Mouse (Mus musculus) kidney, adult 9 months (tissue): ENCODE data around the gene Adamts13.

Experiments
- DNase-seq: peaks from one replicate; pipeline ENCODE4 v3.0.0; 2022

Adamts13 gene

DNA sequence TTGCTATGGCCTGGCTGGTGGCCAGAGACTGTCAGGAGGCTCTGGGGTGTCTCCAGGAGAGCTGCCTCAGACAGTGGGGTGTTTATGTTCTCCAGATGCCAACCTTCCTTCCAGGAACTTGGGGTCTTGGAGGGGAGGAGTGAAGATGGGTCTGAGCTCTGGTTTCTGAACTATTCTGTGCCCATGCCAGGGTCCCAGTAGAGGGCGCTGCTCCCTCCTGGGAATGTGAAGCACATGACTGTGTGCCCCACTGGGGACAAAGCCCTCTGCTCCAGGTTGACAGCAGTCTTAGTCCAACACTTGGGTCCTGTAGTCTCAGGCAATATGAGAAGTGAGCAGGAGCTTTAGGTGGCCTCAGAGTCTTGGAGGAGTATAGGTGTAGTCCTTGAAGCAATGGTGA, 66.1 kb downstream of the Adamts13 start:
- peak; percentile 72 for DNase-seq

DNA sequence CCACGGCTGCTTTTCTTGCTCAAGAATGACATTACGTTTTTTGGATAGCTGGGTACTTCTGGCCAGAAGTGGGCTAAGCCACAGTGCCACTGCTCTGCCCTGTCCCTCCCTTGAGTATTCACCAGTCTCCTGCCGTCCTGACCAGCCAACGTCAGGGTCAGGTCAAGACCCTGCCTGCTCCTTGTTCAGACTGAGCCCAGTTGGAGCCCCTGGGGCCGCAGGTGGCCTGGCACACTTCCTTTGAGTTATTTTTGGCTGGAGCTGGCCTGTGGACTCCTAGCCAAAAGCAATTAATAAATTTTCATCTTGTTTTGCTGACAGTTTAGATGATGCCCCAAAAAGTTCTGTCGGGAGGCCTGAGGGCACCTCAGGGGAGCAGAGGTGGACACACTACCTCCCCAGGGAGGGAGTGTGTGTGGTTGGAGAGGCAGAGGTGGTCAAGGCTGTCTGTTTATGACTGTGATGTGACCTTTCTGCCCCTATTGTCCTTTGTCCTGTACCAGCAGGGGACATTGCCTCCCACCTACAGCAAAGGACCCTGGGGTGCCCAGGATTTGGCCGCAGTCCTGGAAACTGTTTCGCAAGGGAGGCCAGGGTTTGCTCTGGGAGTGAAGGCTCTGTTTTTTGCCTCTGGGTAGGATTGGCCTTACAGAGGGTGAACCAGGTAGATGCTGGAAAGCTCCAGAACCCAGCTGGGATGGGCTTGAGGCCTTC, 69.1 kb downstream of the Adamts13 start:
- peak; percentile 89 for DNase-seq

DNA sequence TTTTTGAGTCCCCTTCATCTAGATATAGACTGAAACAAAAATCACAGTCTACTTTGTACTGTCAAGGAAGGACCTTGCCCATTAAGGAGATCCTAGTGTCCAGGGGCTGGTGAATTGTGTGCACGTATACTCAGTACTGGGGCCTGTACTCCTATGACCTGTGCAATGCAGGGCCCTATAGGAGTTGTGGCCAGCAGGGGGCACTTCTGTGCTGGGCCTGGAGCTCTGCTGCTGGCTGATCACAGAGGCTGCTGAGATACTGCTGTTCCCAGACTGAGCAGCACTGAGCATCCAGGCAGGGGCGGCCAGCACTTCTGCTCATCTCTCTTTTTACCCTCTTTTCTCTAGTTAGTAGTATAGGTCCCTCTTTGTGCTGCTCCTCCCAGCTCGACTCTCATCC, 70.2 kb downstream of the Adamts13 start:
- DNase-seq, result peak; percentile 87

DNA sequence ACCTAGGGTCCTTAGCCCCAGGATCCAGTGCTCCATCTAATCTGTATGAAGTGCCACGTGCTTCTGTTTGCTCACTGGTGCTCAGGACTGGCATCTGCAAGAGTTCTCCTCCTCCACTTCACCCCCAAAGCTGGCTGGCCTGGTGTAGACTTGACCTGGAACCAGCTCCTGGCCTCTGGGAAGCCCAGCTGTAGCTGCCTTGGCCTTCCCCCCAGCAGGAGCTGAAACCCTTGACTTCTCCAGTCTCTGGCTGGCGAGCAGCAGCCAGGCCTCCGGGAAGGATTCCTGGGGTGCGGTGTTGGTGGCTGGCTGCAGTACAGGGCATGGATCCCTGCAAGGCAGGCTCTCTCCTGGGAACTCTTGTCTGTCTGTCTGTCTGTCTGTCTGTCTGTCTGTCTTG, 71.0 kb downstream of the Adamts13 start:
- DNase-seq, result no peak

DNA sequence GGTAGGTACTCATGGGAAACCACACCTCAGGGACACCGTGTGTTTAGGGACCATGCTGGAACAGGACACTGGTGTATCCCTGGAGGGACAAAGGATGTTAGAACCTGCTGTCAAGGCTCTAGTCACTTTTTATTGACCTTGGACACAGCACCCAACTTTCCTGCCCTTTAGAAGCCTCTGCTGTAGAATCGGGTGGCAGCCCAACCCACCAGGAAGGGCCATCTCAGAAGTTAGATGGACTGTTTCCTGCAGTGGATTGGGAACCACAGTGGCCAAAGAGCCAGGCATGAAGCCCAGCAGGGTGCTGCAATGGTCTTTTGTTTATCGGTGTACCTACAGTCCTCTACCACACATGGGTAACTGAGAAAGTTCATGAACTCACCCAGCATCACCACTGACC, 71.4 kb downstream of the Adamts13 start:
- DNase-seq, result peak; percentile 53

DNA sequence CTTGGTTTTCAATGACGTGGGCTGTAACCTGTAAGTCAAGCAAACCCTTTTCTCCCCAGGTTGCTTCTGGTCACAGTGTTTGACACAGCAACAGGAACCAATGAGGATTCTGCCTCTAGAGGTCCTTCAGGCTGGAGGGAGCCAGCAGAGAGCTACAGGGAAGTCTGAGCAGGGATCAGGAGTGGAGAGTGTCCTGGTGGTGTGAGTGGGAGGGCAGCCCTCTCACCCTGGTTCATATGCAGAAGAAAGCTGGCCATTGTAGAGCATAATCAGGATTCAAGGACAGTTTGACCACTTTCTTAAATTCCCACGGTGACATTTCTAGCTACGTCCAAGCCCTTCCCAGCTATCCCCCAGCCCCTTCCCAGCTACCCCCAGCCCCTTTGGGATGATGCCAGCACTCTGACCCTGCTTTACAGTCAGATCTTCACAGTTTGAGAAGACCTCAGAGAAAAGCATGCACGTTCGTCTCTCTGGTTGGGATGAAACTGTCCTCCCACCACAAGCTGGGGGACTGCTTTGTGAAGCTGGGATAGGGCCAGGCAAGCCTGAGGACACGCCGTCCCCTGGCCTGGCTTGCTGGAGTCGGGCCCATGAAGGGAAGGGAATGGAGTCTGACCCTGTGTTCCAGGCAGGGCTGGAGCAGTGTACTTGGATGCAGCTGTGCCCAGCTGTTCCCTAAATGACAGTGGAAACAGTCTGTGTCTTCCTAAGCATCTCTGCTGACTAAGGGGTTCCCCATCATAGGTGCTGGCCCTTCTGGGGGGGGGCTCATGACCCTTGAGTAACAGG, 73.0 kb downstream of the Adamts13 start:
- peak; percentile 76 for DNase-seq

DNA sequence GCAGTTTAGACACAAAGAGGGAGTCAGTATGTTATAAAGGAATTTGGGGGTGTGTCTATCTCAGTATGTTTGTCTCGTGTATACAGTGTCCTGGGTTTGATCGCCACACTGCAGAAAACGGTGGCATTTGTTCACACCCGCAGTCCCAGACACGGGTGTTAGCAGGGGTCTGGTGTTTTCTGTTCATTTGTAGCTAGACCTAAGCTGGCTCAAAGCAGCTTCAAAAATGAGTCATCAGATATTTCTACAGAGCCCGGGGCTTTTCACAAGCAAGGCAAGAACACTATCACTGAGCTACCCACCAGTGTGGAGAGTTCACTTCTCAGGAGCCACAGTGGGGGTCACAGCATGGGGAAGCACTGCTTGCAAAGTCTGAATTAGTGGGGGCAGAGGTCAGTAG, 76.2 kb downstream of the Adamts13 start:
- no peak for DNase-seq

DNA sequence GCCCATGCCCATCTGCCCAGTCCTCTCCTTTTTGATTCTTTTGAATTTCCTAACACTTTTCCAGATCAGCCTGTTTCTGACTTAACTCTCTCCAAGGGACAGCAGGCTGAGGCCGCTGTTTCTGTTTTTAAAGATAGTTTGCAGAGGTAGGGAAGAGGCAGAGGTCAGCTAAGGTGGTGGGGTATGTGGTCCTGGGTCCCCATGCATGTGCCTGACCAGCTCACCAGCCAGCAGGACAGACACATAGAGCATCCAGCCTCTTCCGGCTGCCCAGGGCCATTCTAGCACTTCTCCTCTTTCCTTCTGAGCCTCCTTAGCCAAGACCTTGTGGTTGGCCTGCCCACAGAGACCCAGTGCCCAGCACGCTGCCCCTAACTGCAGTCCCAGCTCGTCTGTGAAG, 85.0 kb downstream of the Adamts13 start:
- DNase-seq, result no peak

DNA sequence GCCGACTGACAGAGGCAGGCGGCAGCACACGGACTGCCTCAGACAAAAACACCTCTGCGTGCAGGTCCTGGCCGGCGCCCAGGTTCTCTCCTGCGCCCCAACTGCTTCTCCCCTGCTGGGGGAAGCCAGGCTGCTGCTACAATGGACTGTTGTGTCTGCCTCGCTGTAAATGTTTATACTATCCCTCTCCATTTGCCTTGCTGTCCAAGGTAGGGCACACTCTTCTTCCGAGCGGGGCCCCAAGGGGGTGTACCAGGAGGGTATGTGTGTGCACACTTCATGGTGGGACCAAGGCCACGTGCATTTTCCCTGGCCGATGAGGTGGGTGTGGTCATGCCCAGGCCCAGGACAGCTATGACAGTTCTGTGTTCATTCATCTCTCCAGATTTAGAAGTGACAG, 85.5 kb downstream of the Adamts13 start:
- no peak for DNase-seq

DNA sequence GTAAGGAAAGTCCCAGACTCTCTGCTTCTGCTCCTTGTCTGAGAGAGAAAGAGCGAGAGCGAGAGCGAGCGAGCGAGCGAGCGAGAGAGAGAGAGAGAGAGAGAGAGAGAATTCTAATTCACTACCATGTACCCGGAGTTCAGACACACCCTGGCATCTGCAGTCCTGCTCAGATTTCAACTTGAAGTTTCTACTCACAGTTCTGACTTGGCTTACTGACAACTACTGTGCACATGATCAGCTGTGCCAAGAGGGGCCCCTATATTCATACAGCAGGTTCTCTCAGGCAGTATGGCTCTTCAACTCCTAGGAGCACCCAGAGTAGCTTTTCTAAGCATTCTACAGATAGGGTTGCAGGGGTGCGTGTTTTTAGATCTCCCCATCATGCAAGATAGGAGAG, 86.0 kb downstream of the Adamts13 start:
- DNase-seq, result no peak
